Mouse (Mus musculus) embryo, embryonic 9.5 days (tissue): ENCODE data around the gene Gm20806.
"Not testable (repeated sequence)": the region's sequence is repeated elsewhere in the genome, so short reads cannot be mapped to it uniquely, and the experiment has no call there.

Experiments
- DNase-seq: peaks from one replicate; pipeline ENCODE4 v3.0.0-alpha.2; 2017; ENCODE audit errors: extremely low spot score

The Gm20806 gene

DNA sequence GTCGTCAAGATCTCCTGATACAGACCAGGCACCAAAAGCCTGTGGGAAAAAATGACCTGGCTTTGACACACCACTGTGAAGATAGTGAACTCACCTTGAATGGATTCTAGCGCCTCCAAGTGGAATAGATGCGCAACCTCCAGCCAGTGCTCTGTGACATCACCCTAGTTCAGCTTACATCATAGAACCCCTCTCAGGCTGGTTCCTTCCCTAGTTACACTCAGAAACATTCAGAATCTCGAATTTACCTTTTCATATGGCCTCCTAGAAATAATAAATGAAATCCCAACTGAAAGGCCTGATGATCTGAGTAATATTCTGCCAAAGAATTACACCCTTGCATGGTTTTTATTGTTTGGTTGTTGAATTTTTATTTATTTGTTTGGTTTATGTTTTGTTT is at the start of gene Gm20806:
Gene Gm20806, minus strand, starts transcription at position 101 of the 400 bp plus-strand sequence.
- not testable (repeated sequence) for DNase-seq
